Mouse (Mus musculus) kidney, adult 2 months (tissue): Measurements from ENCODE around the gene Tubb2a.

Experiments
- CTCF ChIP-seq: fragments of 200-500 bp; conservative IDR thresholded peaks from 2 replicates; pipeline ENCODE4 v1.5.1; 2011; ENCODE audit warnings: low read depth, mild to moderate bottlenecking, control low read depth, low read length, moderate library complexity, mixed read lengths; ENCODE audit not compliant: insufficient read depth, insufficient read length
- POLR2A ChIP-seq: fragments of 200-500 bp; IDR thresholded peaks from one replicate; pipeline ENCODE4 v1.6.1; 2011; ENCODE audit warnings: low read depth, low read length, control low read depth

- TF ChIP-seq POLR2A (no peak), CTCF (no peak)
Measured at GRCm38 (mm10) chr13:34078500-34079280, 883 bp upstream of the Tubb2a start.
